Mouse (Mus musculus): ENCODE measurements around the gene Cpa2.

GRCm38 (mm10) chr6:30572456-30573311, 31.3 kb downstream of the Cpa2 start:
- TF ChIP-seq GATA1 (IDR thresholded peaks at IDR 0.05; ENCODE audit: borderline replicate concordance, low read length) (no peak), CTCF (IDR thresholded peaks at IDR 0.05; ENCODE audit: low read depth, low read length) (no peak), TAL1 (conservative IDR thresholded peaks at IDR 0.05; ENCODE audit: low read depth, low read length) (no peak), GATA2 (IDR thresholded peaks at IDR 0.05; ENCODE audit: borderline replicate concordance, low read depth, low read length) (no peak), POLR2AphosphoS5 (IDR thresholded peaks at IDR 0.05; ENCODE audit: insufficient replicate concordance, low read depth, low read length) (no peak)
